Comparison of ENCODE assay signal across 1 mouse cellular context in genomic region chr11:70638293-70638692, GRCm38 (mm10).
TF ChIP-seq lines count a peak whose summit lies in the region.

No protein-coding gene starts in this region.

TF ChIP-seq in MEL, 35 proteins besides CTCF, POLR2A, EP300 and RAD21:
- no peak for TF ChIP-seq E2F4 (IDR thresholded peaks at IDR 0.05; ENCODE audit: borderline replicate concordance, low read depth, low read length)
- TF ChIP-seq TBP (IDR thresholded peaks at IDR 0.05; ENCODE audit: low read depth, low read length), result peak; percentile 39; the same call in 1 of the 2 replicates
- TF ChIP-seq TCF12 (IDR thresholded peaks at IDR 0.05; ENCODE audit: low read depth, low read length), result 0 out of 2 replicates have a peak, but pooled peaks have one; percentile 15
- TF ChIP-seq GATA1 (IDR thresholded peaks at IDR 0.05; ENCODE audit: low read depth, low read length), result peak; percentile 88
- TF ChIP-seq CHD1 (IDR thresholded peaks at IDR 0.05; ENCODE audit: low read depth, low read length), result 0 out of 2 replicates have a peak, but pooled peaks have one; percentile 28
